Mouse (Mus musculus) myocyte (in vitro differentiated cells): ENCODE data around the gene Csnk1d. TPM values are rescaled to one million over a fixed set of nuclear protein-coding genes. Genes with fewer than 3 reads are reported as not detected.

Experiments
- H3K27me3 ChIP-seq: one replicate; pipeline ENCODE4 v1.6.1; 2011; ENCODE audit not compliant: control insufficient read depth, insufficient read depth, insufficient read length
- H3K36me3 ChIP-seq: one replicate; pipeline ENCODE4 v1.6.1; 2011; ENCODE audit not compliant: control insufficient read depth, insufficient read depth
- H3K4me2 ChIP-seq: one replicate; pipeline ENCODE4 v1.6.1; 2011; ENCODE audit warnings: low read depth, control low read depth
- H3K4me3 ChIP-seq: one replicate; pipeline ENCODE4 v1.5.1; 2011; ENCODE audit warnings: mild to moderate bottlenecking, control low read depth, moderate library complexity
- H3K79me2 ChIP-seq: one replicate; pipeline ENCODE4 v1.6.1; 2011; ENCODE audit not compliant: control insufficient read depth, insufficient read depth
- H3ac ChIP-seq: one replicate; pipeline ENCODE4 v1.6.1; 2011; ENCODE audit not compliant: control insufficient read depth, insufficient read length
- CEBPB ChIP-seq: IDR thresholded peaks from 2 replicates; pipeline ENCODE4 v1.6.1; 2011; ENCODE audit warnings: mild to moderate bottlenecking, moderate library complexity; ENCODE audit not compliant: poor library complexity, insufficient read depth, severe bottlenecking
- E2F4 ChIP-seq: IDR thresholded peaks from one replicate; pipeline ENCODE4 v1.6.1; 2011; ENCODE audit warnings: mild to moderate bottlenecking, control low read depth, moderate library complexity; ENCODE audit not compliant: insufficient read depth
- MAX ChIP-seq: IDR thresholded peaks from one replicate; pipeline ENCODE4 v1.6.1; 2011; ENCODE audit warnings: low read depth, mild to moderate bottlenecking, control low read depth
- MYOD1 ChIP-seq, 3 experiments: IDR thresholded peaks; one replicate each; pipeline ENCODE4 v1.6.1; 2011; ENCODE audit warnings: control low read depth in 2 of 3, low read depth in 2 of 3, mild to moderate bottlenecking in 2 of 3, moderate library complexity in 1 of 3; ENCODE audit not compliant: insufficient read length in 2 of 3, control insufficient read depth in 1 of 3
- MYOG ChIP-seq, 3 experiments: IDR thresholded peaks; one replicate each; pipeline ENCODE4 v1.6.1; 2011; ENCODE audit warnings: control low read depth in 2 of 3, low read depth in 2 of 3, mild to moderate bottlenecking in 2 of 3; ENCODE audit not compliant: insufficient read length in 2 of 3, control insufficient read depth in 1 of 3, insufficient read depth in 1 of 3
- POLR2A ChIP-seq: IDR thresholded peaks from one replicate; pipeline ENCODE4 v1.6.1; 2011; ENCODE audit warnings: low read depth, mild to moderate bottlenecking, control low read depth, moderate library complexity; ENCODE audit not compliant: insufficient read length
- POLR2AphosphoS2 ChIP-seq: IDR thresholded peaks from one replicate; pipeline ENCODE4 v1.6.1; 2011; ENCODE audit warnings: low read depth, control low read depth; ENCODE audit not compliant: insufficient read length
- REST ChIP-seq: IDR thresholded peaks from one replicate; pipeline ENCODE4 v1.6.1; 2011; ENCODE audit warnings: mild to moderate bottlenecking, control low read depth, moderate library complexity; ENCODE audit not compliant: insufficient read depth, insufficient read length
- SRF ChIP-seq: IDR thresholded peaks from one replicate; pipeline ENCODE4 v1.6.1; 2011; ENCODE audit warnings: low read depth; ENCODE audit not compliant: control insufficient read depth, insufficient read length
- TCF12 ChIP-seq: IDR thresholded peaks from one replicate; pipeline ENCODE4 v1.6.1; 2011; ENCODE audit warnings: mild to moderate bottlenecking, control low read depth; ENCODE audit not compliant: poor library complexity, insufficient read depth, severe bottlenecking
- TCF3 ChIP-seq: IDR thresholded peaks from one replicate; pipeline ENCODE4 v1.6.1; 2011; ENCODE audit warnings: low read depth, control low read depth; ENCODE audit not compliant: insufficient read length
- USF1 ChIP-seq: IDR thresholded peaks from one replicate; pipeline ENCODE4 v1.6.1; 2011; ENCODE audit warnings: low read depth, mild to moderate bottlenecking, control low read depth, moderate library complexity
- polyA plus RNA-seq: library from polyadenylated mRNA; unstranded; fragments of >200 nt; fragmentation: generic; extraction: Trizol; gene quantifications from one replicate; pipeline ENCODE4 v1.2.1, GENCODE M21; 2012; ENCODE audit warnings: missing spikeins

Csnk1d gene
- polyA plus RNA-seq, 1 experiment, result 79.5 TPM

DNA sequence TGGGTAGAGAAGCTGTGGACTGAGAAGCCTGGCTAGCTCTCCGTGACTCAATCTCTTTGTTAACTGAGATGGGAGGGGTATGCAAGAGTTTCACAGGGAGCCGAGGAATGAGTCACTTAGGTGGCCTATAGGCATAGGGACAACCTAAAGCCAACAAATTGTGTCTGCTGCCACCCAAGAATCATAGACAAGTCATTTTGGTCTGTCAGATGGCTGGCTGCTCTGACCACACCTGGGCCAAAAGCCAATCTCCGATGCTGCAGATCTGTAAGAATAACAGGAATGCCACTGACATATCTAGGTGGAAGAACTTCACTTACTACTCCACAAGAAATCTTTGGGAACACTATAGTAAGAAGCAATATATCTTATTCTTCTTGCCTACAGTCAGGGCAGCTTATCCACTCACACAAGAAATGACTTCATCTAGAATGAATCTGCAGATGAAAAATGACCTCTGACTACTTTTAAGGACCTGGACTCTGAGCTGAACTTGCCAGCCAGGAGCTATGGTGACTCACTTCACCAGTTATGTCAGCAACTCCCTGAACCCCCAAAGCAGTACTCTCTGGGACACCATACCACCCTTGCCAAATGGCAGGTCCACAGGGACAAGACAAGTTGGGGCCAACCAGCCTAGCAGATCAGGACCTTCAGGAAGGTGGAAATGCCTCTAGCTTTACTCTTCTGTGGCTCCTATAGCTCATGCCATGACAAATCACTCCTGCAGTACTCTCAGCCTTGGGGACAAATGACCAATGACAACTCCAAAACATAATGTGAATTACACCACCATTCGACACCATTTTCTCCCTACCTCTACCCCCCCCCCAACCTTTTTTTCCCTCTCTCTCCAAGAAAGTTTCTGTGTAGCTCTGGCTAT, 6.4 kb downstream of the Csnk1d start:
- H3ac ChIP-seq, result no peak overlapping the region
- no peak overlapping the region for H3K4me3 ChIP-seq
- peak overlapping the region; percentile 69 for H3K4me2 ChIP-seq
- H3K36me3 ChIP-seq, result peaks cover 39% of the 10 kb centered on the region
- H3K27me3 ChIP-seq, result no peaks in the 10 kb centered on the region
- TF ChIP-seq E2F4 (no peak), SRF (no peak), CEBPB (no peak), TCF3 (no peak), MYOD1 (IDR thresholded peaks at IDR 0.05; ENCODE audit: control insufficient read depth in 1 of 3, insufficient read length in 2 of 3, low read depth in 2 of 3) (no peak), POLR2A (no peak), MAX (no peak), TCF12 (no peak), MYOG (IDR thresholded peaks at IDR 0.05; ENCODE audit: control insufficient read depth in 1 of 3, insufficient read depth in 1 of 3, insufficient read length in 2 of 3, low read depth in 2 of 3) (no peak), POLR2AphosphoS2 (no peak), REST (no peak), USF1 (no peak)
- peaks cover 95% of the 10 kb centered on the region for H3K79me2 ChIP-seq

DNA sequence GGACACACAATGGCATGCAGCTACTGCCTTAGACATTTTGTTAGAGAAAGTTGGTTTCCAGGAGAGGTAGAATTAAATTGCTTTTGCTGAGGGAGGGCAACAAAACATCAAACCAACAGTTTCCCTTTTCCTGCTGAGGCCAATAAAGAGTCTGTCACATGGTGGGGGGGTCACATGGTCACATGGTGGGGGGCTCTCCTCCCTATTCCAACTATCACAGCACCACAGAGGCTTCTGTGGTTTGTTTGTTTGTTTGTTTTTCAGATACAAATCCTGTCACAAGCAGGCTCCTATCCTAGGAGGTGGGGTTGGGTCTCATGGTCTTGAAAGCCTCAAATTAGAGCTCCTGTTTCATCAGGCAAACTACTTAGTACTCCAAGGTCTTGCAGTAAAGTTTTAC, 8.7 kb downstream of the Csnk1d start:
- Histone ChIP-seq H3K4me2 (no peak overlapping the region), H3ac (no peak overlapping the region), H3K79me2 (peaks cover 95% of the 10 kb centered on the region), H3K36me3 (peaks cover 59% of the 10 kb centered on the region), H3K27me3 (no peaks in the 10 kb centered on the region), H3K4me3 (no peak overlapping the region)
- TF ChIP-seq SRF, result no peak

DNA sequence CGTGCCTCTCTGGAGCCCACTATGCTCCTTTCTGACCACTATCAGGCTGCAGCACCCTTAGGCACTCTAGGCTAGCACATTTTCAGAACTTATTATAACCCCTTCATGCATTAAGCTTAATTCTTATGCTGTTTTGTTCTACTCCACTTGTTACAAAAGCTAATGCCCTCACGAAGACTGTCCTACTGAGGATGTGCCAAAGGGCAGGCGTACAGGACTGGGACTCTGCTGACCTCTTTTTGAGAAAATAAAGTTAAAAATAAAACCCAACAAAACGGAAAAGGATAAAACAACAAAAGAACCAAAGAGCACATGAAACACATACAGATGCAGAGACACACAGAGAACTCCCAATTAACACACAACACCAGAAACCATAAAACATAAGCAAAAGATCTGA, 9.5 kb downstream of the Csnk1d start:
- TF ChIP-seq SRF (no peak), MAX (no peak), POLR2AphosphoS2 (no peak), TCF12 (no peak)
- H3K27me3 ChIP-seq, result no peaks in the 10 kb centered on the region
- H3K36me3 ChIP-seq, result peaks cover 67% of the 10 kb centered on the region
- no peak overlapping the region for H3K4me3 ChIP-seq
- no peak overlapping the region for H3ac ChIP-seq
- no peak overlapping the region for H3K4me2 ChIP-seq
- peaks cover 95% of the 10 kb centered on the region for H3K79me2 ChIP-seq

DNA sequence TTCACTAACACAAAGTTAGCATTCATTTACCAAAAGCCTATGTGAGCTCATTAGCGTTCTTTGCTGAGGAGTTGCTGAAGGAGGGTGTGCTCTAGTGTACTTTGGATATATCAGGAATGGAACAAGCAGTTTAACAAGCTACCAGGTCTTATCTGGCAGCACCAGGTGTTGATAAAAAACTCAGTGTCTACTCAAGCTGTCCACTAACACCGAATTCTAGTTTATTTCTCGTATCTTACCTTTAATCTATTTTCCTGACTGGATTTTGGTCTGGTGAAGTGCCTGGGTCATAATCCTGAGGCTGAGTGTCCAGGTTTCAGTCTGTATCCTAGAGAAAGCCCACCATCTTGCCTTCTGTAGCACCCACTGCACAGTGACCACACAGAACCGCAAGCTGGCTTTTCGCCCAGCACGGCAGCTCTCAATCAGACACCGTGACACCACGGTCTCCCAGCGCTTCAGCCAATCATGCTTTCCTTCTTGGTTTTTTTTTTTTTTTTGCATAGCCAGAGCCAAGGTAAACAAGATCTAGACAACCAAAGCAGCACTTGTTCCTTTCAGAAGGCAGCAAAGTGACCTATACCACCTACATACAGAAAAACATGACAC, 10.6 kb downstream of the Csnk1d start:
- Histone ChIP-seq H3K27me3 (no peaks in the 10 kb centered on the region), H3K79me2 (peaks cover 95% of the 10 kb centered on the region), H3K4me3 (no peak overlapping the region), H3K4me2 (no peak overlapping the region), H3ac (no peak overlapping the region), H3K36me3 (peaks cover 74% of the 10 kb centered on the region)
- TF ChIP-seq MAX (no peak), REST (no peak), MYOD1 (IDR thresholded peaks at IDR 0.05; ENCODE audit: control insufficient read depth in 1 of 3, insufficient read length in 2 of 3, low read depth in 2 of 3) (no peak), TCF3 (no peak), MYOG (IDR thresholded peaks at IDR 0.05; ENCODE audit: control insufficient read depth in 1 of 3, insufficient read depth in 1 of 3, insufficient read length in 2 of 3, low read depth in 2 of 3) (no peak), POLR2A (no peak)

DNA sequence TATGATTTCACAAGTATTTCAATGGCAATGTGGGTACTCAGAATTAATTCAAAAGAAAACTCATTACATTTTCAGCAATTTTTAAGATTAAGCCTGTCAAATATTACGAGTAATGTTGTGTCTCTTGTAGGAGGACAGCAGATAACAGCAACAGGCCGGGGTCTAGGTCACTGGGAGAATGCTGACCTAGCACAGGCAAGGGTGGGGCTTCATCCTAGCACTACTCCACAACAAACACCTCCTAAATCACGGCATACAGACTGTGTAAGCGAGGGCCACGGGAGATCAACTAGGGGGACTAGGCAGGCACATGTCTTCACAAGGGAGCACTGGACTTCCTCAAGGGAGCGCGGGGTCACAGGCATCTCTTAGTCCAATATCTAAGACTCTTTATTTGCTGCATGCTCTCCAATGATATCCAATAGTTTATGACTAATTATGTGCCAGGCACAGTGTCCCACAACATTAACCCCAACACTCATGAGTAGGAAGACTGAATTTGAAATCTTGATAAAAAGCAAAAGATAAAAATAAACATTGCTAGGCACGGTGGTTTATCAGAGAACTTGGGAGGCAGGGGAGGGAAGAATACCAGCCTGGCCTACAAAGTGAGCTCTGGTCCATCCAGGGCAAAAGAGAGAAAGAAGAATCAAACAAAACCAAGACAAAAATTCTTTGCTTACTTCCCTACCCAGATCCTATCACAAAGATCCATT, 11.3 kb downstream of the Csnk1d start:
- TF ChIP-seq TCF12 (no peak), CEBPB (no peak), REST (no peak)
- H3K4me2 ChIP-seq, result no peak overlapping the region

More for the DNA sequence above, 11.3 kb downstream of the Csnk1d start:
- no peak overlapping the region for H3K4me3 ChIP-seq
- H3ac ChIP-seq, result no peak overlapping the region
- H3K36me3 ChIP-seq, result peaks cover 75% of the 10 kb centered on the region
- no peaks in the 10 kb centered on the region for H3K27me3 ChIP-seq
- peaks cover 97% of the 10 kb centered on the region for H3K79me2 ChIP-seq
